Mouse (Mus musculus) hindbrain, postnatal 0 days (tissue): ENCODE results near the gene Kcnrg. TPM values are rescaled to one million over a fixed set of nuclear protein-coding genes. Genes with fewer than 3 reads are reported as not detected.
A peak's percentile ranks its signal among the peaks of the same experiment; 100 is the strongest.

Experiments
- ATAC-seq: fragments of 200-750 bp; cut with Nextera tagmentation; 2 replicates; pipeline ENCODE4 v1.8.0; 2017; ENCODE audit warnings: mild to moderate bottlenecking, moderate TSS enrichment, moderate library complexity
- DNase-seq: peaks from one replicate; pipeline ENCODE4 v3.0.0-alpha.2; 2015; ENCODE audit warnings: low spot score
- H3K27ac ChIP-seq: fragments of 300-500 bp; sonication (generic); 2 replicates; pipeline ENCODE4 v1.5.1; 2014; ENCODE audit warnings: mild to moderate bottlenecking
- H3K27me3 ChIP-seq: fragments of 300-500 bp; sonication (generic); 2 replicates; pipeline ENCODE4 v1.6.1; 2014; ENCODE audit warnings: low read length, mixed read lengths; ENCODE audit not compliant: insufficient read depth
- H3K36me3 ChIP-seq: fragments of 300-500 bp; sonication (generic); 2 replicates; pipeline ENCODE4 v1.6.1; 2014; ENCODE audit warnings: low read length, mixed read lengths; ENCODE audit not compliant: insufficient read depth
- H3K4me1 ChIP-seq: fragments of 300-500 bp; sonication (generic); 2 replicates; pipeline ENCODE4 v1.6.1; 2014; ENCODE audit warnings: antibody characterized with exemption, low read length, mixed read lengths; ENCODE audit not compliant: insufficient read depth
- H3K4me2 ChIP-seq: fragments of 300-500 bp; sonication (generic); 2 replicates; pipeline ENCODE4 v1.6.1; 2014; ENCODE audit warnings: low read depth, mild to moderate bottlenecking, low read length, moderate library complexity, mixed read lengths
- H3K4me3 ChIP-seq: fragments of 300-500 bp; sonication (generic); 2 replicates; pipeline ENCODE4 v1.5.1; 2014; ENCODE audit warnings: low read length
- H3K9ac ChIP-seq: fragments of 300-500 bp; sonication (generic); replicated peaks from 2 replicates; pipeline ENCODE4 v1.6.1; 2014; ENCODE audit warnings: mild to moderate bottlenecking, low read length, moderate library complexity, mixed read lengths
- H3K9me3 ChIP-seq: fragments of 300-500 bp; sonication (generic); 2 replicates; pipeline ENCODE4 v1.6.1; 2016; ENCODE audit warnings: low read length, mixed read lengths
- CTCF ChIP-seq: IDR thresholded peaks from 2 replicates; pipeline ENCODE4 v1.5.1; 2016; ENCODE audit warnings: antibody characterized with exemption, control low read depth, low read depth
- WGBS: fragments of 180-500 bp; shearing (Covaris S2); extraction: QIAGEN DNeasy Blood & Tissue Kit; methylation state at CpG from one replicate; pipeline ENCODE4 v1.1.7; 2014; 5-methylcytosine and 5-hydroxymethylcytosine counted together
- polyA plus RNA-seq: library from polyadenylated mRNA; unstranded; fragments of >200 nt; fragmentation: Nextera tagmentation; extraction: Ambion mirVana; gene quantifications from 2 replicates; pipeline ENCODE4 v1.2.1, GENCODE M21; 2015
- total RNA-seq: library from RNA; depleted of rRNA; stranded (reverse); fragments of >200 nt; gene quantifications from 2 replicates; pipeline ENCODE4 v1.2.3, GENCODE M21; 2014

Gene Kcnrg
- total and polyA plus RNA-seq, 2 experiments from 2014 or later = 1.5 to 2.5 TPM

DNA sequence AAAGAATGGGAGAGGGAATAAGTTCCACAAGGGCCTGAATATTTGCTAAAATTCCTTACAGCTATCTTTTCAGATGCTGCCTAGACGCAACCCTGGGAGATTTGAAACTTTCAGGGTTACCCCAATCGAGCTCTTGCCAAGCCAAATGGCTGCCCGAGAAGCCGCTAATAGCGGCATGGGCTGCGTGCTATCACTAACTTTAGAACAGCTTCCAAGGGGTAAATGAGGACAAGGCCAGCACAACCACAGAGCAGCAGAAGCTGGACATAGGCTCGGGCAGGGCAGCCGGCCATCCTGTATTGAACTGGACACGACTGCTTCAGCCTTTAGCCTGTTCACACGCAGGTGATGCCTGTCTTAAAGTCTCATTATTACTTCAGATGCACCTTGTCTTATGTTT lies 32.2 kb upstream of the Kcnrg start:
- Histone ChIP-seq H3K4me3 (no peak overlapping the region), H3K27me3 (no peaks in the 10 kb centered on the region), H3K36me3 (no peaks in the 10 kb centered on the region), H3K9me3 (no peaks in the 10 kb centered on the region), H3K4me1 (no peaks in the 10 kb centered on the region), H3K4me2 (no peak overlapping the region), H3K27ac (no peak overlapping the region), H3K9ac (no peak overlapping the region)
- WGBS = 85% methylated on average over 10 of the region's 10 CpGs
- DNase-seq = no peak
- TF ChIP-seq CTCF = no peak
- no peak for ATAC-seq

- Histone ChIP-seq H3K4me2 (no peak overlapping the region), H3K4me3 (no peak overlapping the region), H3K9me3 (no peaks in the 10 kb centered on the region), H3K4me1 (no peaks in the 10 kb centered on the region), H3K36me3 (no peaks in the 10 kb centered on the region), H3K27me3 (no peaks in the 10 kb centered on the region), H3K9ac (no peak overlapping the region), H3K27ac (no peak overlapping the region)
- ATAC-seq (no peak), DNase-seq (no peak)
- no peak for TF ChIP-seq CTCF
- 95% methylated on average over 8 of the region's 8 CpGs for WGBS
These were observed 31.3 kb upstream of the Kcnrg start for GRCm38 (mm10) chr14:61575941-61576340.

GRCm38 (mm10) chr14:61589288-61590065 lies 17.8 kb upstream of the Kcnrg start:
- 86% methylated on average over 4 of the region's 4 CpGs for WGBS
- Histone ChIP-seq H3K4me3 (no peak overlapping the region), H3K9me3 (no peaks in the 10 kb centered on the region), H3K4me1 (no peaks in the 10 kb centered on the region), H3K9ac (no peak overlapping the region), H3K27me3 (no peaks in the 10 kb centered on the region), H3K4me2 (no peak overlapping the region), H3K27ac (no peak overlapping the region), H3K36me3 (no peaks in the 10 kb centered on the region)
- TF ChIP-seq CTCF = no peak
- ATAC-seq (no peak), DNase-seq (no peak)

GRCm38 (mm10) chr14:61596719-61597426 lies 10.4 kb upstream of the Kcnrg start:
- no peaks in the 10 kb centered on the region for H3K9me3 ChIP-seq
- no peak for TF ChIP-seq CTCF
- ATAC-seq (no peak), DNase-seq (no peak)
- no peak overlapping the region for H3K9ac ChIP-seq
- no peaks in the 10 kb centered on the region for H3K36me3 ChIP-seq
- no peaks in the 10 kb centered on the region for H3K27me3 ChIP-seq
- peaks cover 1% of the 10 kb centered on the region; the same call in 1 of the 2 replicates for H3K4me1 ChIP-seq
- no peak overlapping the region for H3K27ac ChIP-seq
- no peak overlapping the region for H3K4me2 ChIP-seq
- WGBS = 93% methylated on average over 9 of the region's 9 CpGs
- H3K4me3 ChIP-seq = no peak overlapping the region

GRCm38 (mm10) chr14:61597968-61598367 lies 9.3 kb upstream of the Kcnrg start, which contains the start of gene Trim13:
TSS of gene Trim13 (plus strand) at chr14:61598247.
- no peak for ATAC-seq
- no peaks in the 10 kb centered on the region for H3K36me3 ChIP-seq
- H3K9me3 ChIP-seq = no peaks in the 10 kb centered on the region
- peak within 1 kb of the TSS; percentile 80 for H3K4me3 ChIP-seq
- TF ChIP-seq CTCF = no peak
- peaks cover 3% of the 10 kb centered on the region; the same call in 1 of the 2 replicates for H3K4me1 ChIP-seq
- DNase-seq = no peak
- peak within 1 kb of the TSS; percentile 69 for H3K4me2 ChIP-seq
- H3K9ac ChIP-seq = no peak within 1 kb of the TSS
- H3K27ac ChIP-seq = no peak within 1 kb of the TSS
- WGBS = 62% methylated on average over 5 of the region's 5 CpGs
- H3K27me3 ChIP-seq = no peaks in the 10 kb centered on the region

- Histone ChIP-seq H3K9me3 (no peaks in the 10 kb centered on the region), H3K9ac (peak overlapping the region; percentile 83), H3K4me1 (peaks cover 3% of the 10 kb centered on the region; the same call in 1 of the 2 replicates), H3K27ac (peak overlapping the region; percentile 83), H3K36me3 (no peaks in the 10 kb centered on the region), H3K4me3 (peak overlapping the region; percentile 80), H3K27me3 (no peaks in the 10 kb centered on the region), H3K4me2 (peak overlapping the region; percentile 69)
- TF ChIP-seq CTCF = no peak
- ATAC-seq (peak; percentile 98), DNase-seq (peak; percentile 88)
- WGBS = 5% methylated on average over 44 of the region's 44 CpGs
These were observed 8.0 kb upstream of the Kcnrg start for GRCm38 (mm10) chr14:61599057-61599806.
